ENCODE assay signal across 11 mouse cellular contexts in the genomic region with DNA sequence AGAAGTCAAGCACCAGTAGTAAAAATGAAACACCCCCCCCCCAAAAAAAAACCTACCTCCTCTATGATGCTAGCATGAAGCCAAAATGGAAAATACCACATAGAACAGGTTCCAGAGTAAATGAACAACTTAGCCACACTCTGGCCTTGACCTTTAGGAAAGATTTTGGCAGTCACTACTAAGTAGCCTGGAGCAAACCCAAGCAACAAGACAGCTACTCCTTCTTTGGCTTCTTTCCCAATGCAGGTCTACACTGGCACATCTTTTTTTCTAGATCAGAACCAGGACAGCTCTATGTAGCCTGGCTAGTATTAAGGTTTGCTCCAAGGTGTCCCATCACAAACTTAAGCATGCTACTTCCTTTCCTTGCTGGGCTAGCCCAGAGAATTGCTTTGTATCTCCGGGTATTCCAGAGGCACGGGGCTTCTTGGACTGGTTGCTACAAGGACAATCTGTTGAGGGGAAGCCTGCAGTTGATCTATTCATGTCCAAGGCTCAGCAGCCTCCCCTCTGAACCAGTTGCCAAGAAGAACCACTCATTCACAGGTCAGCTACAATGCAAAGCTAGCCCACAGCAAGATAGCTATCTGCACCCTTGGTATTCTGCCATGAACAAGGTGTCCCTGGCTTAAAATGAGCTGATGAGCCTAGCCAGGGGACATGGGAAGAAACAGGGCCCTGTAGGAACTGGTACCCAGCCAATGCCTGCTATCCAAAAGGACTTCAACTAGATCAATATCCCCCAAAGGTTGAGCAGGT.
A peak's percentile ranks its signal among the peaks of the same experiment; 100 is the strongest.
DNase-seq lines count a peak whose midpoint lies in the region; ATAC-seq and TF ChIP-seq lines count a peak whose summit lies in the region.
"Had no signal": no experiment of that assay in that cellular context is flagged by ENCODE, and none has a peak within 500 bp of the region (broad histone marks: within the 10 kb centered on the region; RNA-seq: fewer than 3 reads in every experiment).

No protein-coding gene starts in this region.

- peak; percentile 39 for DNase-seq in intestine, embryonic 14.5 days (ENCODE audit: low spot score)
- DNase-seq in NIH3T3 (ENCODE audit: low read depth), result peak; percentile 32
- peak; percentile 59 for DNase-seq in brain, adult 2 months (ENCODE audit: low read depth, low spot score)
- DNase-seq in kidney, adult 9 months, result peak; percentile 92
- no peak for DNase-seq in forebrain, postnatal 0 days
- no peak for DNase-seq in embryo, embryonic 10.5 days (ENCODE audit: low spot score)

- H3K4me1 ChIP-seq in intestine, embryonic 14.5 days (replicated peaks; ENCODE audit: control insufficient read depth, insufficient read depth, low read length), result no peaks in the 10 kb centered on the region
- 0 out of 2 replicates have a peak, but pooled peaks cover 4% of the 10 kb centered on the region for H3K4me1 ChIP-seq in intestine, embryonic 16.5 days (ENCODE audit: control insufficient read depth, insufficient read depth, low read length)
- no peaks in the 10 kb centered on the region for H3K4me1 ChIP-seq in forebrain, postnatal 0 days (ENCODE audit: insufficient read depth)
- H3K4me1 ChIP-seq in hindbrain, embryonic 12.5 days, result no peaks in the 10 kb centered on the region; the same call in 1 of the 2 replicates
- H3K4me1 ChIP-seq: forebrain, embryonic 13.5 days; midbrain, embryonic 15.5 days had no signal

- WGBS in intestine, embryonic 14.5 days, result 93% methylated on average over 2 of the region's 2 CpGs
- WGBS in intestine, embryonic 16.5 days, result 85% methylated on average over 2 of the region's 2 CpGs
- WGBS in forebrain, postnatal 0 days, result 95% methylated on average over 2 of the region's 2 CpGs
- 98% methylated on average over 2 of the region's 2 CpGs for WGBS in hindbrain, embryonic 12.5 days

- no peak overlapping the region for H3K4me3 ChIP-seq in intestine, embryonic 14.5 days (ENCODE audit: low read depth, low read length)
- H3K4me3 ChIP-seq in intestine, embryonic 16.5 days (ENCODE audit: low read length), result no peak overlapping the region
- no peak overlapping the region for H3K4me3 ChIP-seq in forebrain, postnatal 0 days (ENCODE audit: low read depth, low read length)
- H3K4me3 ChIP-seq in hindbrain, embryonic 12.5 days, result no peak overlapping the region
- H3K4me3 ChIP-seq: forebrain, embryonic 13.5 days; midbrain, embryonic 15.5 days had no signal

- H3K4me2 ChIP-seq in intestine, embryonic 14.5 days (ENCODE audit: low read length), result no peak overlapping the region
- H3K4me2 ChIP-seq in intestine, embryonic 16.5 days (ENCODE audit: low read depth, low read length), result no peak overlapping the region
- H3K4me2 ChIP-seq in forebrain, postnatal 0 days (ENCODE audit: low read depth), result no peak overlapping the region
- no peak overlapping the region for H3K4me2 ChIP-seq in hindbrain, embryonic 12.5 days (replicated peaks)
- H3K4me2 ChIP-seq: forebrain, embryonic 13.5 days; midbrain, embryonic 15.5 days had no signal

- H3K9ac ChIP-seq in intestine, embryonic 14.5 days (ENCODE audit: low read length), result no peak overlapping the region
- H3K9ac ChIP-seq in intestine, embryonic 16.5 days (ENCODE audit: low read depth, low read length), result no peak overlapping the region
- H3K9ac ChIP-seq in forebrain, postnatal 0 days, result no peak overlapping the region
- H3K9ac ChIP-seq in hindbrain, embryonic 12.5 days, result no peak overlapping the region
- H3K9ac ChIP-seq: forebrain, embryonic 13.5 days; liver, embryonic 14.5 days; midbrain, embryonic 15.5 days had no signal

- no peak for ATAC-seq in intestine, embryonic 14.5 days (replicated peaks; ENCODE audit: low FRiP score, low TSS enrichment, low read depth)
- no peak for ATAC-seq in intestine, embryonic 16.5 days
- no peak for ATAC-seq in forebrain, postnatal 0 days
- no peak for ATAC-seq in hindbrain, embryonic 12.5 days (ENCODE audit: low FRiP score)
- ATAC-seq: forebrain, embryonic 13.5 days; midbrain, embryonic 15.5 days had no signal

- no peak overlapping the region for H3K27ac ChIP-seq in intestine, embryonic 14.5 days (ENCODE audit: low read depth)
- H3K27ac ChIP-seq in intestine, embryonic 16.5 days (ENCODE audit: low read length), result no peak overlapping the region
- no peak overlapping the region for H3K27ac ChIP-seq in forebrain, postnatal 0 days (ENCODE audit: low read depth, low read length)
- no peak overlapping the region for H3K27ac ChIP-seq in hindbrain, embryonic 12.5 days
- H3K27ac ChIP-seq: forebrain, embryonic 13.5 days; liver, embryonic 14.5 days; midbrain, embryonic 15.5 days had no signal

- H3K36me3 ChIP-seq in intestine, embryonic 14.5 days (ENCODE audit: control insufficient read depth, insufficient read depth, low read length), result peaks cover 5% of the 10 kb centered on the region; the same call in 1 of the 2 replicates
- peaks cover 7% of the 10 kb centered on the region for H3K36me3 ChIP-seq in intestine, embryonic 16.5 days (ENCODE audit: control insufficient read depth, insufficient read depth, low read length)
- no peaks in the 10 kb centered on the region for H3K36me3 ChIP-seq in forebrain, postnatal 0 days (ENCODE audit: insufficient read depth)
- H3K36me3 ChIP-seq in hindbrain, embryonic 12.5 days, result no peaks in the 10 kb centered on the region
- H3K36me3 ChIP-seq: midbrain, embryonic 15.5 days had no signal

- no peaks in the 10 kb centered on the region for H3K9me3 ChIP-seq in intestine, embryonic 14.5 days (ENCODE audit: control insufficient read depth, low read length)
- no peaks in the 10 kb centered on the region for H3K9me3 ChIP-seq in intestine, embryonic 16.5 days (ENCODE audit: control insufficient read depth, low read length)
- no peaks in the 10 kb centered on the region for H3K9me3 ChIP-seq in forebrain, postnatal 0 days (ENCODE audit: low read length)
- H3K9me3 ChIP-seq in hindbrain, embryonic 12.5 days (replicated peaks), result no peaks in the 10 kb centered on the region
- H3K9me3 ChIP-seq: forebrain, embryonic 13.5 days; midbrain, embryonic 15.5 days had no signal

- TF ChIP-seq CTCF in forebrain, postnatal 0 days (IDR thresholded peaks at IDR 0.05; ENCODE audit: low read depth), result no peak

- H3K27me3 ChIP-seq in intestine, embryonic 14.5 days (replicated peaks; ENCODE audit: control insufficient read depth, insufficient read depth, low read length), result no peaks in the 10 kb centered on the region
- no peaks in the 10 kb centered on the region for H3K27me3 ChIP-seq in intestine, embryonic 16.5 days (replicated peaks; ENCODE audit: control insufficient read depth, insufficient read depth, low read length)
- no peaks in the 10 kb centered on the region for H3K27me3 ChIP-seq in forebrain, postnatal 0 days (ENCODE audit: insufficient read depth, low read length)
- H3K27me3 ChIP-seq in hindbrain, embryonic 12.5 days, result no peaks in the 10 kb centered on the region
- H3K27me3 ChIP-seq: forebrain, embryonic 13.5 days; midbrain, embryonic 15.5 days had no signal

Comparison
In these comparisons a context has a peak if more than half of its experiments do, and no peak if none do; other contexts are left out.
1. DNase-seq: peak in intestine, embryonic 14.5 days (single experiment), NIH3T3 (single experiment), brain, adult 2 months (single experiment) and kidney, adult 9 months (single experiment); none in forebrain, postnatal 0 days (single experiment) and embryo, embryonic 10.5 days (single experiment).